Mouse (Mus musculus): Measurements from ENCODE around the gene Fto.

Fto gene

DNA sequence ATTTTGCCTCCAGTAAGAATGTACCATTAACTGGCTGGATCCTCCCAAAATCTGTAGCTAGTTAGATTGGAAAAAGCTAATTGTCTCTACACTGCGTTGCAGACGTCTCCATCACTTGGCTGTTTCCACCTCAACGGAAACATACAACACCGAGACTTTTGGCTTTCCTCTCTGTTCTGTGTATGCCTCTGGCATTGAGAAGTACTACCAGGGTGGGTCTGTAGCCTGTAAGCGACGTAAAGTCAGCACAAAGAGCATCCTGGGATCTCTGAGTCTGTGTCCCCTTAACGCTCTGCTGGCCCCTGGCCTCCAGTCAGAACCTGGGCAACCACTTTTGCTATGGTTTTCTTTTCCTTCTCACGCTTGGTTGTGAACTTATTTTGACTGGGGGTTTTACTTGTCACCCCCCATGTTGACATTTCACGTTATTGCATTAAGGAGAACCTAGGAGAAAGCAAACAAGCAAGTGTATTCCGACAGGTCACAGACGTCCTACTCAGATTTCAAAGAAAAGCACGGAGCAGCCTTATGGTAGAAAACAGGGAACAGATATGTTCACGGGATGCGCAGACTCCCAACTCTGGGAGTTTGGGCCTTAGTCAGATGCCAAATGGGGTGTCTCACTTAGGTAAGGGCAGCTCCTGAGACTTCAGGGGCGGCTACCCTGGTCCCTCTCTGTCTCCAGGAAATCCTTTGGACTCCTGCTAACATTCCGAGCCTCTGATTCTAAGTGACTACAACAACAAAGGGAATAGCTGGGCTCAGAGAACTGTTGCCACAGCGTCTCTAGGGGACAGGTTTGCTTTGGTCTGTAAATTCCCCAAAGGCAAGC, 263.0 kb downstream of the Fto start:
- no peak for DNase-seq

DNA sequence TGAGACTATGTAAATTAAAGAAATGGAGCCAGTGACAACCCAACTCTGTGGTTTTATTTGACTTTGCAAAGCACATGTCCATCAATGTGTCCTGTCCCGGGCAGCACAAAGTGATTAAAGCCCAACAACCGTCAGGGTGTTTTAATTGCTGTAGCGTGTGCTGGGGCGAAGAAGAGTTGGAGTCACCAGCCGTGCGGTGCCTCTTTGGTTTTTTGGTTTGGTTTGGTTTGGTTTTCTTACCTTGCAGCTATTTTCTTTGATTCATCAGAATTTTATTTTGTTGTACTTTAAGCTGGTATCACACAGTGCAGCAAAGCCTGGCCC, 263.6 kb downstream of the Fto start:
- DNase-seq, result no peak

DNA sequence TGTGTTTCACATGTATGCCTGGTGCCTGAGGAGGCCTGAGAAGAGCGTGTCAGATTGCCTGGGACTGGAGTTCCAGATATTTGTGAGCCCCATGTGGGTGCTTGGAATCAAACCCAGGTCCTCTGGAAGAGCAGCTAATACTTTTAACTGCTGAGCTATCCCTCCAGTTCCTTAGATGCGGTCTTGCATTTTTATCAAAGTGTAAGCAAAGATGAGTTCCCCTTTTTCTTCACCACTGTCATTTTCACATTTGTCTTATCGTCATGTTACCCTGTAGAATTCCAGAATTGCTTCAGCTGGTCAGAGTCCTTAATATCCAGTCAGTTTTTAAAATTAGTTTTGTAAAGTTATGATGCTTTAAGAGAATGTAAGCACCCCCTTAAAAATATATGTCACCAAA, 264.3 kb downstream of the Fto start:
- DNase-seq, result no peak

DNA sequence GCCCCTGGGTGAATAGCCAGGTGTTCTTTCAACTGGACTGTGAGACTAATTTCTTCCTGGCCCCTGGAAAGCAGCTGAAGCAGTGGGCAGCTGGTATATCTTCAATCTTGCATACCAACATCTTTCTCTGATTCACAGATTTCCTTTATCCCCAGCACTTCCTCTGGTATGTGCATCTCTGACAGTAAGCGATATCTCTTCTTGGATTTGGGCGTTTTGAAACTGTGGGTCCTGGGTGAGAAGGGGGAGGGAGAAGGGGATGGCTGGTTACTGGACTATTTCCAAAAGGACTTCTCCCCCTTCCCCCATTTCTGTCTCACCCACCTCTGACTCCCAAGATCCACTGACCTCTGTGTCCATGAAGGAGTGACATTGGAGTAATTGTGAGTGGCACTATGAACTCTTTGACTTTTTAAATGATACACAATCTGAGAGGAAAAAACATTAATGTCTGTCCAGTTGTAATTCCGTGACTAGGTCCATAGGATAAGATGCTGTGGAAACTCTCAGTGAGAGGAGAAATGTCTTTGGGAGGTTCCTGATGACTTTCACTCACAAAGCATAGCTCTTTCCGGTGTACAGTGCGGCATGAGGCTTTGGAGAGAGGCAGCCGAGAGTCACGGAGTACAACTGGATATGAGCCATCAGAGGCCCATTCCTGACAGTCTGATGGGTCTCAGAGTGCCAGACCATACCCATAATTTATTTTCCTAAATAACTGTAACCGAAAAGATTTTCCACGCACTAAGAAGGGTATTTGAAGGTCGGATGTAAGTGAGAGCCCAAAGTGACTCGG, 271.5 kb downstream of the Fto start:
- DNase-seq, result no peak

DNA sequence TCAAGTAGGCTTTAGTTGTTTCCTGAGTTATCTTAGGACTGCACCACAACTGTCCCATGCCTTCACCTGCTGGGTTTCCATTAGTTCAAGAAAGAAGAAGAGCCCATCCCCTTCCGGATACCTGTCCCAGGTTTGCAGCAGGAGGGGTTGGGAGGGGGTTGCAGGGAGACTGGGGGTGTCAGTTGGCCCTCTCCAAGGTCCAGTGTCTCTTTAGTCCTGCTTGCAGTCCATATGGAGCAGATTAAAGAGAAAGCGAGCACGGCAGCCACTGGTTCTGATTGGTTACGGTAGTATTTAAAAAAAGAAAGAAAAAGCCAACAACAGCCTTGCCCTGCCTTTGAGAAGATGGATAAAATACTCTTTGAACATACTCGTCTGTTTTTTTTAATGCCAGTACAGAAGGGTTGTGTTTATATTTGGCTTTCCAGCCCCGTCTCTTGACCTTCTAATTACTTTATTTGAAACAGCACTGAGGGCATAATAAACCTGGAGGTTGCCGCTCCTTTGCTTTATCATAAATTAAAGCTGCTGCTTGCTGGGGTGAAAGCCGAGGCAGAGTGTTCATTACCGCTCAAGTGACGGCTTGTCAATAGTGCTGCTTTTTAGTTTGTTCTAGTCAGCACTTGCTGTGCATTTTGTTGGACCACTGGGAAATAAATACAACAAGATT, 279.2 kb downstream of the Fto start:
- no peak for DNase-seq

DNA sequence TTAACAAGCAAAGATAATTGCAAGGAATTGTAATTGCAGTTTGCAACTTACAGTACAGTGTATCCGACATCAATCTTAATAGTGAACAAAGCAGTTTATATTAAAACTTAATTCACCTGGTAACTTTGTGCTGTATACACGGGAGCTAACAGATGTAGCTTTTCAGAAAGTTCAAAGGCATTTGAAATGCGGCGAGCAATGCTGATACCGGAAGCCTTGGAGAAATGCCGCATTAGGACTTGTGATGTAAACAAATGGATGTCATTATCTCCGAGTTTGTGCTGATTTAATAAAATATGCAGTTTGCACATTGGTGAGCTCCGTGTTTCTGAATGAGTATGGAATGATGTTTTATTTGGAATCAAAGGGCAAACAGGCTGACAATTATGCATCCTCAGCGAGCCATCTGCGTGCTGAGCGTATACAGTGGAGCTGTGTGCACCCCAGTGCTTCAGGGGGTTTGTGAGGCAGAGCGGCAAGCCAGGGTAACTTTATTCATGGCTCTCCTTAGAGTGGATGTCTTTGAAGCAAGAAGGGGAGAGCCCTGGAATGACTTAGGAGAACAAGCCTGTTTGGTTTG, 280.0 kb downstream of the Fto start:
- DNase-seq, result no peak

DNA sequence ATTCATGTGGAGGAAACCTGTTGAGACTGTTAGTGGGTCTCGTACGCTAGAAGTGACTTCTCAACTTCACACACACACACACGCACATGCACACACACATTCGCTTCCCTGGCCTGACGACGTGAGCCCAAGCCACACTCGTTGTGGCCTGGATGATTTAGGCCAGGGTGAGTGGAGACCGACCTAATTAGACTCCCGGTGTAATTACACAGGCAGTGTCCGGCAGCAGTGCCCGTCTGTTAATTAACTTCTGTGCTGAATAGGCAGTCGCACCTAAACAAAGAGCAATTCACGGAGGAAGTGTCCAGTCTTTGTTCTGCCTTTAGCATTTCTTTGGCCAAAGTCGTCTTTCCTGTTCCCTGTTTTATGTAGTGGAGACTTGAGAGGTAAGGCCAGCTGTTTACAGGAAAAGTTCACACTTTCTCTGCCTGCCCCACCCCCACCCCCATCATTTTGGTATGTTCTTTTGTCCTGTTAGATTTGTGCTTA, 286.1 kb downstream of the Fto start:
- no peak for DNase-seq

DNA sequence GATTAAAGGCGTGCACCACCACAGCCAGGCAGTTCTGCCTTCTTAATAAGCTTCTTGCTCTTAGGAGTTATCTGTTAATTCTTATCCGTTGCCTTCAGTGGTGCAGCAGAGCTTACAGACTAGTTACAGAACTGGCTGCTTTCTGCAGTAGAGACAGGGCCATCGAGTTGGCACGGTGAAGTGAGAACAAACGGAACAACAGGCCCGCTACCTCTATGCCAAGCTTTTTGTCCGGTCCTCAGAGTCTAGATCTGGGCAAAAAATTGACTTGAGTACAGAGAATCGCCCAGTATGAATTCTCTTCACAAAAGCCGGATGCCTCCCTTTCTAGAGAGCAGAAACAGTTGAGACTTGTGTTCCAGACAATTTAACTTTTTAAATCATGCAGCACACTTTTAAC, 290.4 kb downstream of the Fto start:
- no peak for DNase-seq

DNA sequence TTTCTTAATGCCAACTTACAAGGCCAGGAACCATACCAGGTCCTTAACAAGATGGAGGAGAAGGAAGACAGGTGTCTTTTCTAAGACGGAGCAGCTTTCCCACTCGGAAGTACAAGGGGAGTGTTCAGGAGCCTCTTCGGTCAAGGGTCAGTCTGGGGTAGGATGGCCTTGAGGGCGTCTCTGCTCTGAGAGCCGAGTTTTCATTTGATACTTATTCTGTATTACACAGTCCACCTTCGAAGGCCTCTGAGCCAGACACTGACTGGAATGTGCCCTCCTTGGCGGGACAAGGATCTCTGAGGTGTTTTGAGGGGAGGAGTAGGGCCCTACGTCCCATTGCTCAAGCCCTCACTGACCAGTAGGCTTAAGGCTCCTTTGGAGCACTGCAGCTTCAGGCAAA, 292.6 kb downstream of the Fto start:
- no peak for DNase-seq

DNA sequence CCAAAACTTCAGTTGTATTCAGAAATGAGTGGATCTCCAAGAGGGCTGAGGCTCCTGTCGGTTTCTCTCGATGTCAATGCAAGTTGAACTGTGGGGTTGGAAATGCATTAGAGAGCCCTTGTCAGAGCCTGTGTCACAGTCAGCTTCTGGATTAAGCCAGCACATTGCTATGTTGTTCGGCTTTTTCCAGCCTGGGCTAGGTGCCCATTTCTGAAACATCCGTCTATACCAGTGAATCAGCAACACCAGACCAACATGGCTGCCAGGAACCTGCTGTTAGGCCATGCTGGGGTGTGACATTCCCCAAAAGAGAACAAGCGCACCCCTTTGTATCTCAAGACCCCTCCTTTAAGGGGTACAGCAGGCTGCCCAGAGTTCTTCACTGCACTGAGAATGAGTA, 293.8 kb downstream of the Fto start:
- no peak for DNase-seq

DNA sequence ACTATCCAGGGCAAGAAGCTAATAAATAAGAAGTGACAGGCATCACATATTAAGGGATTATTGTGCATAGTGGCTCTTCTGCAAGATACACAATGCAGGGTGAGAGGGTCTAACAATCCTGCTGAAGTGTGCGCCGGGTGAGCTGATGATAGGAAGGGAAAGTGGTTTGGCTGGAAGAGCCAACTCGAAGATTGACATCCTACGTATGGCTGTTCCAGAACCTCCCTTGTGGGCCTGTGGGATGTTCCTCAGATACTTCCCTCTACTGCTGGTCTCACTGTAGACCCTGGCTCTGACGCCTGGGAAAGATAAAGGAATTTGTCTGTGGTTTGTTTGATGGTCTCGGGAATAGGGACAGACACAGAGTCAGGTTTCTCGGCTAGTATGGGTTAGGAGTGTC, 297.9 kb downstream of the Fto start:
- no peak for DNase-seq

DNA sequence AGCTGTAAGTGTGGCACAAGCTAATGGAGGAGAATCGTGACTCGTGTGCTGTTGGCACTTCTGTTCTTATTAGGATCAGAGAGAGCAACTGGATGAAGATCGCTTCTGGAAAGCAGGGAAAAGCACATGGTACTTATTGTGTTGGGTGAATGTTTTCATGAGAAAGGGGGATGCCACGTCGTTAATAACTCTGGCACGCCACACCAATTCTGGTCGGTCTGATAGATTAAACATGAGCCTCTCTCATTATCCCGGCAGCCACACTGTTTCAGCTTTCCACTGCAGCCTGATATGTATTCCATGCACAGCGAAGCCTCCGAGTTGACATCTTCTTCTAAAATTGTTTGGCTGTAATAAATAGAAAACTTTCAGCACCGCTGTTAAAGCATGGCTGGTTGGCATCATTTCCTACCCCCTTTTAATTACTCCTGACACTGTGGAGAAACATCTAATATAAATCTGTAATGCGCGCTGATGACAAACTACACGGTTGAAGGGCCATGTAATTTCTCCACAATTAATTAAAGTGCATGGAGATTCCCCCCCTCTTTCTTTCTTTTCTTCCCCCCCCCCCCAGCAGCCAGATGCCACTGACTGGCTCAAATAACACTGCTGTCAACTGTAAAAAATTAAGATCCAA, 298.5 kb downstream of the Fto start:
- DNase-seq, result no peak

DNA sequence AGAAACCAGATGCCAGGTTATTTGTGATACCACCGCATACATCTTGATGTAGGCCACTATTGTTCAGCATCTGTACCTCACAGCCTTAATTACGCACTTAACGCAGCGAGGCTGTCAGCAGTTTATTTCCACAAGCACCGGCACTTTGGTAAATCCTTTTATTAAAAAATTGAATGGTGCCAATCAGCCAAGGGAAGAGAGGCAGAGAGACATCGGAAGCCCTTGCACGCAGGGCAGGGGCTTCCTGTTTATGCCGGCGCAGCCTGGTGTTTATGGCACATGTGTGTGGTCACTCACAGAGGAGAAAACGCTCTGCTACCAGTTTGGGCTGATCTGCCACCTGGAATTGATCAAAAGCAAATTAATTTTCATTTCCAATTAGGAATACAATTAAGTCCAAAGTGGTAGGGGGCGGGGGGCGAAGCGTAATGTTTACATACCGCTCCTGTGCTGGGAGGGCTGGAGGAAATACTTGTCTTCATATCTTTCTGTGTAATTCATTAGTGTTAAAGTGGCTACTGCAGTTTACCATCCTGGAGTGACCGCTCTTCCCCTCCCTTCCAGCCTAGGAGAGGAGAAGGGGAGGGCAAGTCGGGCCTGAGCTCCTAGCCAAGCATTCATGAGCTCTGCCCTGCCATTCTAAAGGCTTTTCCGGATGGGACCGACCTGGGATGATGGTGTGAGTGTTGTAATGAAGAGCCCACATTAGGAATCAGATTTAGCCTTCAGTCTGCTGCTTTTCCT, 299.2 kb downstream of the Fto start:
- DNase-seq, result no peak

DNA sequence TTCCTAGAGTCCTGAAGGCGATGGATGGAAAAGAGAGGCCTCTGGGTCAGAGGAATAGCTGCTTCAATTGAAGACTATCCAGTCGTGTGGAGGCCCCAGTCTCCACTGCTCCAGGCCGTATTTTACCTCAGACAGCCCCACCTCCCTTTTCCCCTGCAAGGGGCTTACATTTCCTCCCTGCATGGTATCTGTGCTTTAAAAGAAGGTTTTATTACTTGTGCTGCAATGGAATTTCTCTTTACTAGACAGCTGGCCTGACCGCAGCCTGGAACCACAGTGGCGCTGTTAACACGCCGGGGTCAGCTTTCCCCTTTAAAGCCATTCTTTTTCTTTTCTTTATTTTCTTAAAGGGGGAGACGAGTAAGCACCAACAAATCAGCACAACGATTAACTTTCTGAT, 300.3 kb downstream of the Fto start:
- no peak for DNase-seq

DNA sequence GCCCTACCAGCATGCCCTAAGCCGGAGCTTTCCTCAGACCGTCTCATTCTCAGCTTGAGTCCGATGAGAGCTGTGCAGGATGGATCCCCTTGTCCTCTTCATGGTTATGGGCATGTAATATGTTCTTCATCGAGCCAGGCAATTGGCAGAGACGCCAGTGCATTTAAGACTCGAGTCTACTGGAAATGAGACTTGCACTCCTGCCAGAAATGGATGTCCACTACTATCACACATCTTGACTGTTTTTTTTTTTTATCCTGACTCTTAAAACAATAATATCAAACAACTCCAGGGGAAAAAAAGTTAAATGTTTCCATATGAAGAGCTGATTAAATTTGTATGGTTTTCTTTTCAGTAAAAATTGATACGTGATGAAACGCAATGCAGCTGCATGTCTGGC, 301.9 kb downstream of the Fto start:
- DNase-seq, result no peak

DNA sequence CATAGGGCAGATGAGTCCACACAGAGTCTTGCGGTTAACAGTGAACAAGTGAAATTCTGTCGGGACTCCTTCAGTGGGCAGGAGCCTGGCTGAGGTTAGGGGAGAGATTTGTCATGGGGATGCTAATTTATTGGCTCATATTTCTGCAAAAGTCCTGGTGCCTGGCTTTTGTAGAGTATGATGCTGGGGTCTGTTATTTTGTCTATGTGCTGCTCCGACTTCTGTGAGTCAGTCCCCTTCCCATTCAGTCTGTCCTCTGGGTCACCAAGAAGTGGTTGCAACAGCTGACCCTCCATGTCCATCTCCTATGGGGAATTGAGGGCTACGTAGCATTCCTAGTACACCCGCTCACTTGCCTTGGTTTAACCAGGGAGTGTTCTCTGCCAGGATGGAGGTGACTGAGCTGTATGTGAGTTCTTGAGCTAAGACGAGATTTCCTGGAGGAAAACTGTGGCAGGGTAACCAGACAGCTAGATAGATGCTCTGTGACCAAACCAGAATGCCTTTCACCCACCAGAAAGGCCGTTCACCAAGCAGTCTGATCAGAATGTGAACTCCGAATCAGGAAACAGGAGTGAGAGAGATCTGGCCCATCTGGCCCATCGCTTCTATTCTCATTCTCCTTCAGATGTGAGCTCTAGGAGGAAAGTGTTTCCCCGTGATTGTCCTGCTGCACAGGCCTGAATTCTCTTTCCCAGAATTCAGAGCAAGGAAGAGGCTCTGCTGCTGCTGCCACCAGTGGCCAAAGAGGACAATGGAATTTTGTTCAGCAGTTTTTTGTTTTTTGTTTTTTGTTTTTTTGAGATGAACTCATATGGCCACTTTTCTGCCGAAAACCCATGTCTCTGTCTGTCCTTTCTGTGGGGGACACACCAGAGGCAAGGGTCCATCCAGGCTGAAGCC, 302.7 kb downstream of the Fto start:
- no peak for DNase-seq

DNA sequence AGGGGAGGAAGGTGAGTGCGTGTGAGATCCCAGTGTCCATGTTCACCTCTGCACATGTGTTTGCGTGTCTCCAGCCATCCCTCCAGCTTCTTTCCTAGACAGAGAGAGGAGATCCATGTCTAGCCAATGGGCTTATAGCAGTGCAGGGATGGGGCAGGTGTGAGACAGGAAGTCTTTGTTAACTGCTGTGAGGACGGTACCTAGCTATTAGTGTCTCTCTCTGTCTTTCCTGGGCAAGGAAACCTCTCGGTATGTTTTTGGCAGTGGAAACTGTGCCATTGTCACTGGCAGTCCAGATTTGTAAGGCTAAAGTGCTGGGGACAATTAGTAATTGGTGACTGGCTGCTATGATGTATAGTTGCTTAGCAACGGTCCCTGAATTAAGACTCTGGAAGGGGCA, 304.4 kb downstream of the Fto start:
- no peak for DNase-seq

DNA sequence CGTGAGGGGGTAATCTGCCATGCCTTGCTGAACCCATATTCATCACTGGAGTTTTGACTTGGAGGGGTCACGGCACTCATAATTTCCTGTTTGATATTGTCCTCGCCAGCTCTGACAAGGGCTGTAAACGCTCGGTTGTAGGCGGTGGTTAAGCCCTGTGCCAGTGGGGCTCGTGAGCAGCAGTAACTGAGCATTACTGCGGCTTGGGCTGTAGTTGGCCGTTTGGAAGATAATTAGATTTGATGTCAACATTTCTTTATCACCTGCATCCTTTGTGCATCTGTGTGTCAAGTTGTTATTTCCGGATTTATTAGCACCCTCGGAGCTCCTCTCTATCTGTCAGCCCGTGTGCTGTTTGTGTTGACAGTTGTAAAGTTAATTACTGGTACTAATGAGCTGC, 309.4 kb downstream of the Fto start:
- no peak for DNase-seq

DNA sequence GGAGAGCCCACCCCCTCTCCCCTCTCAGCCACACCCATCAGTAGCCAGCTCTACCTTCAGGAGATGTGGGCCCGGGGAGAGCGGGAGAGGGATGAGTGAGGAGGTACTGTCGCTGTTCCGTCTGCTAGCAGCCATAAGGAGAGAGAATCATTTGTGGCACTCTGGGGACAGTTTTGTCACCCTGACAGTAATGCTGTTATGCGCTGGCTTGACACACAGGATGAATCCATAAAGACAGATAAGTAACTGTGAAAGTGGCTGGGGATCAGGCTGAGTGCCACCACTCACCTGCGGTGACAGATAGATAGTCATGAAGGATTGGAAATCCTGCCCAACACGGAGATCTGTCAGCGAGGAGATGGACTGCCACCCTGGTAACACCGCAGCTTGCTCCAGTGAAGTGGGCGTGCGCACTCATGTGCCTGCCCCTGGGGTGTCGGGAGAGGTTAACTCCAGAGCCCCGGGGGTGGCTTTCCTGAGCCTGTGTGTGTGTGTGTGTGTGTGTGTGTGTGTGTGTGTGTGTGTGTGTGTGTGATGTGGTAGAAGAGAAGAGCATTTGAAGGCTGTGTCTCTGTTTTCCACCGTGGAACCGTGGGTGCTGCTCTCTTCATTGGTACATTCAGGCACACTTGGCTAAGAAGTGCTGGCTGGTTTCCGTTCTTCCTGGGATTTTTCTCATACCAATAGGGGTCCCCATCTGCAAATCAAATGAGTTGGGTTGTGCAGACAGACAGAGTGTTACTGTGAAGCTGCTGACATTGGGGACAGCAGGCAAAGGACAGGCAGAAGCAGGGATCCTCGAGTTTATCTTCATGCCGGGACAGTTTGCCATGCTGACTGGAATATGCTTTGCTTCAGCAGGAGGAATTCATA, 312.6 kb downstream of the Fto start:
- no peak for DNase-seq

DNA sequence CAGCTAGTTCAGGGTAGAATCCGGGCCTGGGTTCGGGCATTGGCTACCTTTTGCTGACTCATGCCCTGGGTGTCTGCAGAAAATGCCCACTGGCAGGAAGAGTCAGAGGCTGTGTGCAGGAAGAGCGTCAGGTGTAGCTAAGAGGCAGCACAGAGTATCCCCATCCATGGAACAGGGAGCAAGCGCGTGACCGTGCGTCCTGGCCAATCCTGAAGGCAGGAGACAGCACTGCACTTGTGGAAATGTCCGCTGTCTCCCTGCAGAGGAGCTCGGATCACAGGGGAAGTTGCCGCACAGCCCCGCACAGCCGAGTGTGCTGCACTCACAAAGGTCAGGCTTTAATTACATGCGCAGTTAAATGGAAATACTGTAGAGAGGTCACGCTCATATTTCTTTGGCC, 316.3 kb downstream of the Fto start:
- DNase-seq, result no peak

Data from thymus, postnatal 14 days (tissue).